Mouse (Mus musculus) cerebellum, adult 18-20 months (tissue): ENCODE measurements around the gene Camk2b.
A peak's percentile ranks its signal among the peaks of the same experiment; 100 is the strongest.
"Not testable (repeated sequence)": the region's sequence is repeated elsewhere in the genome, so short reads cannot be mapped to it uniquely, and the experiment has no call there.

Source experiments
- DNase-seq, 2 experiments: peaks; one replicate each; pipeline ENCODE4 v3.0.0; 2021

Camk2b gene

DNA sequence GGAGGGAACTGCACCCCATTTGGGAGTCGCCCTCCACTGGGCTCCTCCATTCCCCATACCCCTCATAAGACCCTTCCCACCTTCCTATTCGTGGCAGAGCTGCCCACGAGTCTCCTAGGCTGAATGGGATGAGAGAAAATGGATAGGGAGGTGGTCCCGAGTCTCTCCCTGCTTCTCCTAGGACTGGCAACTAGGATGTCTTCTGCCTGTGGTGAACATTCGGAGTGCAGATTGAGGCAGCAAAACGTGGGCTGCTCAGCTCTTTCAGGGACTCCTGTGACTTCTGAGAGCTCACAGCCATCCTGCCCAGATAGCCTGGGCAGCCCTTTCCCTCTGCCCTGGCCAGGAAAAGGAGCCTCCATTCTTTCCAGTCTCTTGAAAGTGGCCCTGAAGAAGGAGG is at the start of gene Camk2b:
Gene Camk2b (minus strand): TSS at position 187 of the 400 bp plus-strand sequence.
- no peak for DNase-seq

DNA sequence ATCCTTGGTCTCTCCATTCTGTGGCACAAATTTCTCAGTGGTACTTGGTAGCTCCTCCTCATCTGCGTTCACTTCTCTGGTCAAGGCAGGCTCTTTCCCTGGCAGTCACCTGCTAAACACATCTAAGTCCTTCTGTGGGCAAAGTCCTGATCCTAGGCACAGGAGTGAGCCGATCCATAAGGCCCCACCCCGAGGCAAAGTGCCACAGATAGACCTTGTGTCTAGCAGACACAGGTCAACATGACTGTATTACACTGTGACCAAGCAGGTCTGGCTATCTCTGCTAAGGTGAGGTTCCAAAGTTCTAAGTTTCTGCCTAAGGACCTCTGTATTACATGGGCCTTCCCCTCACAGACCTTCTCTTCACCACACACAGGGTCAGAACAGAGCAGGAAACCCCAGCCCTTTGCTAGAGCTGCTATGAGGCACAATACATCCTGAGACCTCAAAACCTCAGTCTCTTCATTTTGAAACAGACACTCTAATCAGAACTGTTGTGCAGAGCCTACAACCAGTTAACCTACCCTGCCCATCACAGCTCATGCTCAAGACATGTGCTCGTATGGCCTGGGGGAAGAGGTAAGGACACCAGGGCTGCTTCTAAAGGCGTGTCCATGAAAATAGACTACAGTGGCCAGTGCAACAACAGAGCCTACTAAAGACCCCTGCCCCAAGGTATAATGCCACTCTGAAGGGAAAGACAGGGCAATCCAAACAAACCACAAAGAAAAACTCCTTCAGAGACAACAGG is 45.7 kb upstream of the Camk2b start:
- no peak for DNase-seq

DNA sequence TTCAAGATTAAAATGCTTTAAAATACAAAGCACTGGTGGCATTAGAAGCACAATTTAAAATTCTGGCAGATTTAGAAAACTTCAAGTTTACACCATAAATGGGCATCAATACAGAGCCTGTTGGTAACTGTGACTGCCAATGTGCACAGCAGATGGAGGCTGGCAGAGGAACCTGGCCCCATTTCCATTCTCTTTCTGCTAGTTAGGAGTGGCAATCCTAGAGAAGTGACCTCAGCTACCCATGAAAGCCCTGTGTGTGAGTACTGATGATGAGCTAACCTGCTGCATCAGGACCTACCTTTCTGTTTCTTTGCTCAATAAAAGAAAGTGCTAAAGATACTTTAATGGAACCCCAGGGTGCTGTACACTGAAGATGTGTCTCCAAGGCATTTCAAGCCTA is 43.8 kb upstream of the Camk2b start:
- DNase-seq = peak; percentile 78 to 90

DNA sequence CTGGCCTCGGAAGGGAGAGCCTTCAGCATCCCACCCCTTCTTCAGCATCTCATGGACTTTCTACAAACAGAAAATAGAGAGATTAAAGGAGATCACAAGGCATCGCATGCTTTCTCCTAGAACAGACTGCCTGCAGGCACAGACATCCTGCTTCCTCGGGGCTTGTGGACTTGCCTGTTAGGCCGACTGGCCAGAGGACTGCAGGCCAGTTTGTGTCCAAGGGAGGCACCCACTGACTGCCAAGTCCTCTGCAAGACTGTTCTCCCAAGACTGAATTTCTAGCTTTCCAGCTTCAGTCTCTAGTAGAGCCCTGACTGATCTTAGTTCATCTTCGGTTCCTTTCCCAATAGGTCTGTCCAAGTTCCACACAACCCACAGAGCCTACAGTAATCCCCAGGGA is 42.1 kb upstream of the Camk2b start:
- peak; percentile 47 to 51 for DNase-seq

DNA sequence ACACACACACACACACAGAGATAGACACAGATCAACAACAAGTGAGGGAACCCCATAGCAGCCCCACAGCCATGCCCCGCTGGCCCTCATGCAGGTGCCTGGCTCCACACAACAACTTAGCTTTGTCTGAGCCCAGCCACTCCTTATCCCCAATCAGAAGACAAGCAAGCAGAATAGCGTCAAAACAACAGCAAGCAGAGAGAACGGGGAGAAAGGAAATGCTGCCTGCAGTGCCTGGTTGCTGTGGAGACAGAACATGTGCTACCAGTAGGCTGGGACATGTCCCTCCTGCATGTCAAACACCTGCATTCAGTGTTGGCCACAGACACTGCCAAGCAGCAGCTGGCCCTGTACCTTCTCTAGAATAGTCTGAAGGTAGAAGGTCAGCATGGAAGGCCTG is 41.6 kb upstream of the Camk2b start:
- DNase-seq = no peak

DNA sequence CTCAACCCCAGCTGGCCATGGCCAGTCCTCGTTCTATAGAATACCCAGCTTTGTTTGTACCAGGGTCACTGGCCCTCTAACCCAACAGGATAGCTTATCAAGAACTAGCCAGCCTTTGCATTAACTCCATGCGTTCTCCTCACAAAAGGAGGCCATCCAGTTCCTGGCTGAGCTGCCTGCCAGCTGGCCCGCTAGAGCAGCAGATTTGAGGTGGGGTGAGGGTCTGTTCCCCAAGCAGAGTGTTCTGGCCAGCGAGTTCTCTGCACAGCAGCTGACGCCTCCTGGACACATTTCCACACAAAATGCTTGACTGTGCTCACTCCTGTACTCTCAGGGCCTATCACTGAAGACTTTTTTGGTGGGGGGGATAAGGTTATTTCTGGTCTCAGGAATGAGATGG is 38.6 kb upstream of the Camk2b start:
- peak in 1 of 2 experiments; percentile 28 for DNase-seq

DNA sequence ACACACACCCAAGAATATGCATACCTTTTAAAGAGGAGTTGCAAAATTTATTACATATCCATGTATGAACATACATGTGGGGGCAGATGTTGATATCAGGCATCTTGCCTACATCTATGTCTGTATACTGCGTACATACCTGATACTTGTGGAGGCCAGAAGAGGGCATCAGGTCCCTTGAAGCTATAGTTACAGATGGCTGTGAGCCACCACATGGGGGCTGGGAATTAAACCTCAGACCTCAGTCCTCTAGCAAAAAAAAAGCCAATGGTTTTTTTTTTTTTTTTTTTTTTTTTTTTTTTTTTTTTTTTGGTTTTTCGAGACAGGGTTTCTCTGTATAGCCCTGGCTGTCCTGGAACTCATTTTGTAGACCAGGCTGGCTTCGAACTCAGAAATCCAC is 30.5 kb upstream of the Camk2b start:
- DNase-seq = not testable (repeated sequence)

DNA sequence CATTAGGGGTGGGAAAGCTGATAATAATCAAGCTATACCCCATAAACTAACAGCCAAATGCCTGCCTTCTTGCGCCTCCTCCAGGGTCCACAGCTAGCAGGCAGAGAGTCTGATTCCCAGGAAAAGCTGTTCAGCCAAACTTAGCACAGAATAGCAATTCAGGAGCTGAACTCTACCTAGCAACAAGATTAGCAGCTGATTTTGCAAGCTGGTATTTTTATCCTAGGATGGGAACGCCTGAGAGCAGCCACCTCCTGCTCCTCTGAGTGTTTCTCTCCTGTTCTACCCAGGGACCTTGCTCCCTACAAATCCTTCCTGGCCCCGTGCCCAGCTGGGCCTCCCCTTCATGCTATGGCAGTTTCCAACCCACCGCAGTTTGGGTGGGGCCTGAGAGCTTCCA is 20.8 kb upstream of the Camk2b start:
- DNase-seq = no peak

DNA sequence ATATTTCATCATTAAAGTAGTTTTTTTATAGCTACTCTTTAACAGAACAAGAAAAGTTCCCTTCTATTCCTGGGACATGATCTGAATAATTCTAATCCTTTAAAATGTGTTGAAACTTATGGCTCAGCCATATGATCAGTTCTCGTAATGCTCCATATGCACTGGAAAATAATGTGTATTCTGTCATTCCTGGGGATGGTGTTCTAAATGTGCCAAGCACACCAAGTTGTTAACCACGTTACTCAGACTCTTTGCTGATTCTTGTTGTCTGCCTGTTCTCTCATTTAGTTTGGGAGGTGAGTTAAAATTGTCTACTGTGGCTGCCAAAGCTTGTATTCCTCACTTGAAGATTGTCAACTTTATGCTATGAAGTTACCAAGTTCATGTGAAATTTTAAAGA is 12.6 kb upstream of the Camk2b start:
- DNase-seq = no peak

DNA sequence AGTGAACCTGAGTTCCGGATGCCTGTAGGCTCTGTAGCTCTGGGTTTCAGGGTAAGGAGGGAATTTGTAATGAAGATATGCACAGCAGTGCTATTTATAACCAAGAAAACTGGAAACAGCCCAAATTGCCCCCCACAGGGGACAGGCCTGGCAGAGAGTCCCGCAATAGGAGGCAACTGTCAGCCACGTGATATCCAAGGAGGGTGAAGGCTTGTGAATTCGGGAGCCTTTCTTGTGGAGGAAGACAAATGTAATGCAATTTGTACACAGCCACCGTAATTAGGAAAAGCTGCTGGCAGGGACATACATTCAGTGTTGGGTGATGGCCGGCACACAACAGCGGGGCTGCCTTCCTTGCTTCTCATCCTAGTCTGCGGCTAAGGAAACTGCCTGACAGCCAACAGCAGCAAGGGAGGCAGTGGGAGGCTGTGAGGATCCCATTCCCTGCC is 9.5 kb upstream of the Camk2b start:
- peak; percentile 74 to 77 for DNase-seq

DNA sequence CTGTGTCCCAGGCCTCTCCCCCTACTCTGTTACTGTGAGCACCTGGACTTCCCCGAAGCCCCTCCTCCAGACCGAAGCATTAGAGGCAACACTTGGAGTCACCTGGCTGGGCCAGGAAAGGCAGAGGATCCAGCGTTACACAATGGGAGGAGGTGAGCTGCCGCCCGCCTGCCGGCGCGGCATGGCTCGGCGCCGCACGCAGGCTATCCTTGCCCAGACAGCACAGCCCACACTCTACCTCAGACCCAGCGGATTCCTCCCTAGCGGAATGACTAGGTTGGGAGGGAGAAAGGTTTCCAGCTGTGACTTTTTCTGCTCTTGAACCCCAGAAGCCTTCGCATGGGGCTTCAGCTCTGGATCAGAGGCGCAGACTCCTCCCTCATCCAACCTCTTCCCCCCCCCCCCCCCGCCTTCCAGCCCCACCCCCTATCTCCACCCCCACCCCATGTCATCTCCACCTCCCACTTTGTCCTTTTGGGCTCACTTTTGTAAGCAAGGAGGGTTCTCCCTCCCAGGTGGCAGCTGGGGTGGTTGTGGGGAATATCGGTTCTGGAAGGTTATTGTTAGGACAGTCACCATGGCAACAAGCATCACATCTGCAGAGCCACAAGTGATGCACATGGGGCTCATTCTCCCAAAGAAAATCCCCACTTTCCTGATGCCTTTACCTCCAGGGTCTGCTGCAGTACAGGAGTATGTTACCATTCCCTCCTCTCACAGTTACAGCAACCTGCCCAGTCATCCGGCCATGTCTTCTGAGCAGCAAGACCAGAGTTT is 2.2 kb upstream of the Camk2b start:
- no peak for DNase-seq

DNA sequence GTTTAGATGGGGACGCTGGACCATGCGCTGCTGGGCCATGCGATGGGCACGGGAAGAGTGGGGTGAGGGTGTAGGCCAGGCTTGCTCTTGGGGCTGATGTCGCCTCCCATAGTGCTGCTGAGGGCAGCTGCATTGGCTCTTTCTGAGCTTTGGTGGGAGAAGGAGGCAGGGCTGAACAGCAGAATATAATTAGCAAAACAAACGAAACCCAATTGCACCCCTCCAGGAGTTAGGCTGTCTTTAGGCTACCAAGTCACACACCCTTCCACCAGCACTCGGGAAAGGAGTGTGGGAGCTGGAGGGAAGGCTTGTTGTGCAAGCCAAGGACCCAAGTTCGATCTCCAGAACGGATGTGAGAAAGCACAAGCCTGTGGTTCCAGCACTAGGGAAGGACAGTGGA is 998 bp upstream of the Camk2b start:
- no peak for DNase-seq

DNA sequence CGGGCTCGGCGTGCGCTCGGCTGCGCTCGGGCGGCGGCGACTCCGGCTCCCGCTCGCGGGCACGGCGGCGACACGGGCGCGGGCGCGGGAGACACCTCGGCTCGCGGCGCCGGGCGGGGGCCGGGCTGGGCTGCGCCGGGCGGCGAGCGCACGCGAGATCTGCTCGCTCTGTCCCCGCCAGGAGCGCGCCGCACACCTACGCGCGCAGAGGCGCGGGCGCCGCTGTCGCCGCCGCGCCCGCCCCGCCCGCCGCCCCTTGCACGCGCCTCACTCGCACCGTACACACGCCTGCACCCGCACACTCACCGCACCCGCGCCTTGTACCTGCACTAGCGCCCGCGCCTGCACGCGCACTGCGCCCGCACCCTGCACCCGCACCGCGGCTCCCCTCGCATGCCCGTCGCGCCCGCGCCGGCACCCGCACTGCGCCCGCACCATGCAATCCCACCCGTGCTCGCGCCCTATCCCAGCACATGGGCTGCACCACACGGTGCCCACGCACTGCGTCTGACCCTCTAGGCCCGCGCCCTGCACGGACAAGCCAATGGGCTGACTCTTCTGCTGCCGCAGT is 526 bp downstream of the Camk2b start:
- DNase-seq = peak; percentile 79 to 91

DNA sequence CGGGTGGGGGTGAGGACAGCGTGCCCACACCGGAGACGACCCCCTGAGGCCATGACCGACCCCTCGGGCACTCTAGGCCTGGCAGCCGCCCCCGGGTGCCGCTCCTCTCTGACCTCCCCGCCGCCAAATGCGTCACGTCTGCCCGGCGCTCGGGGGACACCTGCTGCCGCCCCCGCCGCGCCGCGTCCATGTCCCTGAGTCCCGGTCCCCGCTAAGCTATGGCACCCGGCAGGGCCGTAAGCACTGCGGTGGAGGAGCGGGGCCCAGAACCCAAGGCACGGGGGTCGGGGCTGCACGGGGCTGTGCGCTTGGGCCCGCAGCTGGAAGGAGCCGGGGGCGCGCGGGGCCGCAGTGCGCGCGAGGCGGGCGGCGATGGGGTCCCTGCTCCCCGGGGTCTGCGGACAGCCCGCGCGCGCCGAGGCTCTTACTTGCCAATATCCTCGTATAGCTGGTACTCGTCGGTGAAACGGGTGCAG is 1.1 kb downstream of the Camk2b start:
- peak; percentile 61 to 76 for DNase-seq

DNA sequence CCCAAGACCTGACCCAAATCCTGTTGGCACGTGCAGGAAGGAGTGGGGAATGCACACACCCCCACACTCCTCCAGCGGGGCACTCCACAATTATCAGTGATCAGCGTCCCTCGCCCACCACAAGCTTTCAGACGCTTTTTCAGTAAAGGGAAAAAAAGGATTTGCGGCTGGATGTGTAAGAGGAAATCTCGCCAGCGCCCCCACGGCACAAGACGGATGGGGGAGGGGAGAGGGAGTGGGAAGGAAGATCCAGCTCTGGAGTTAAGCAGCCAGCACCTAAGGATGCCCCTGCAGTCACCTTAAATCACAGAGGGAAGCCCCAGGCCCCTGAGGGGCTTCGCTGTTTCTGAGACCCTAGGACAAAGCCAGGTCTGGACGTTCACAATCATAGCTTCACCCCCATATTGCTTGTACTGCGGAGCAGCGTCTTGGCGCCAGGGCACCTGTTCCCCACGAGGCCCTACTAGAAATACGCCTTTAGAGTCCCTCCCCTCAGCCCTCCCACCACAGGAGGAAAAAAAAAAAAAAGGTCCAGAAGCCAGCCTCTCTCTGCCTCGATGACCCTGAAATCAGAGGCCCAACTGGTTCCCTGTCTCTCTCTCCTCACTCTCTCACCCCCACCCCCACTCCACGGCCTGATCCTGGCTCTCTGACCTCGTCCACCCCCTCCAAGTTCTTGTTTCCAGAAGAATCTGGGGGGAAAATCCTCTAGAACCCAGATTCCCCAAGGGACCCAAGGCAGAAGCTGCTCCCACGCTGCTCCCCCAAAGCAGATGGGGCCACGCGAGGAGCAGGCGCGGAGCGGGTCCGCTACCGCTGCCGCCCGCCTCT is 1.7 kb downstream of the Camk2b start:
- peak; percentile 52 to 58 for DNase-seq

DNA sequence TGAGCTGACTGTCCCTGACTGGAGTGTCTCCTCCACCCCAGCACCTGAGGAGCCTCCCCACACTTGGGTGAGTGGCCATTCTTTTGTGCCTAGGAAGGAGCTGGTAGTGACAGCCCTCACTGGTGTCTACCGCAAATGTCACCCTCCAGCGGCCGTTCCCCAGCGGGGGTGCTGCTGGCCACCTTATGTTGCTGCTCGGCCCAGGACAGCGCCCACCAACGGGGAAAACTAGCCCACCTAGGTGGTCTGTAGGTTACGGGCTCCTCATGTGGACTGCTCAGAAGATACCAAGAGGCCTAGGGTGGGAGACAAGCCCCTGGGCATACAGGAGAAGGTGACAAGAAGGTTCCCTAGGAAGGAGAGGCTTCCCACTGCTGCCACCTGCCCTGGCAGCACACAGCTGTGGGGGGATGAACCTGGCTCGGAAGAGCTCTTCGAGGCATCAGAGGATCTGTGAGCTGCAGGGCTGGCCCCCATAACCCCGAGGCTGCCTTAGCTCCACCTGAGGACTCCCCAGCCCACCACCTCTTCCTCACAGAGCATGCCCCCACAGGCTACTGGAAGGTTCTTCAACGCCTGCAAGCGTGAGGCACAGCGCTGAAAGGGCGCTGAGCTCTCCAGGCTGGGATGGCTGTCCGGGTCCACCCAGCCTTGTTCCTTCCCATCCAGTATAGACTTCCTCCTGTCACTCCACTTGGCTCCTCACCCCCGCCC is 2.5 kb downstream of the Camk2b start:
- peak in 1 of 2 experiments; percentile 48 for DNase-seq

DNA sequence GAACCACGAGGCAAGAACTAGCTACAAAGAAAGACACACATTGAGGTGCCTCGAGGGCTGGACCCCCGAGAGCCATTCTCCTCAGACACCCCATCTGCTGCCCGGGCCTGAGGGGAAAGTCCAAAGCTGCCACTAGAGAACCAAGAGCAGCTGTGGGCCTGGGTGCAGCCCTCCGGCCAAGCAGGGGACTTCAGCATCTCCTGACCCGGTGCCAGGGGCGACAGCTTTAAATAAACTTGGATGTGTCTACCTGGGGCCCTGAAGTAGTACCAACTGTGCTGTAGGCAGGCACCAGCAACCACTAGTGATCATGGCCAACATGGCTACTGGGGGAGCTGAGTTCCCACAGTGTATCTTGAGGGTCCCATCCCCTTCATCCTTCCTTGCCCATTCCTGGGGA is 3.1 kb downstream of the Camk2b start:
- peak; percentile 29 to 46 for DNase-seq

DNA sequence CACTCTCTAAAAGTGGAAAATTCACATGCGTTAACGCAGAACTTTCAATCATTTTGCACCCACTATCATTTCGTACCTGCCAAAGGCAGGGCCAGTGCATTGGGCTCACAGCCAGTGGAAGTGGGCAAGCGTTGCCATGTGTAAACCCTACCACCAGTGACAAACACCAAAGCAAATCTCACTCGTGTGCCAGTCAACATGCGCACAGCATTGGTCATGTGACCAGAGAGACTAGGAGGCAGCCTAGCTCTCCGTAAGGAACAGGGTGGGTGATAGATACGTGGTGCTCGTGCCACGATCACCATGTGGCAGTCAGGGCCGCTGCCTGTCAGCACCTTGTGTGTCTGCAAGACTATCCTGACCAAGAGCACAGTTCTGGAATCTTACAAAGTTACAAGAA is 3.8 kb downstream of the Camk2b start:
- DNase-seq = peak; percentile 33 to 36

DNA sequence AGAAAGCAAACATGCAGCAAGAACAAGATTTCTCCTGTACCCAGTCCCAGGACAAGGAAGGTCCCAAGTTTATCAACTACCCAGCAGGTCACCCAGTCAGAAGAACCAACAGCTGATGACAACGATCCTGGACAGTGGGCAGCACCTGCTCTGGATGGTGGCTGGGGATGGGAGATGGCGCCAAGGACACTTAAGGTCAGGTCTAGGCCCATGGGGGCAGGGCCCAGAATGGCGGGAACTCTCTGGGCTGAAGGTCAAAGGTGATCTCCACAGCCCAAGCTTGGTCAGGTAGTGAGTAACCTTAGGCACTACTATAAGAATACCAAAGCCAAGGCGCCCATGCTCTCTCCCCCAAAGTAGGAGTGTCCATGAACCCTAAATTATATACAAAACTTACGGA is 4.3 kb downstream of the Camk2b start:
- DNase-seq = no peak

DNA sequence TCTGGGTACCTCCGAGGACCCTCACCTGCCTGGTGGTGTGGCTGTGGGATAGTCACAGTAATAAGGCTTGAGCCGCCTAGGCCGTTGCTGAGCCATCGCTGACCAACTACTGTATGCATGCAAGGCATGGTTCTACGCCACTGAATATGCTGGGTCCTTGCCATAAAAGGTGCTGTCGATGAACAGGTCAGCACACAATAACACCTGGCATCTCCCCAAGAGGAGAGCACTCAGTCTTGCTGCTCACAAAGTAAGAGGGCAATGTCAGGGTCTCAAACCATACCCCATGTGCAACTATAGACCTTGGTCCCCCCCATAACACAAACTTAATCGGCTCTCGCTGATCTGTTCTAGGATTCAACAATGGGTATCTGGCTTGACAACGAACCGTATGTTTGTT is 7.0 kb downstream of the Camk2b start:
- DNase-seq = no peak

DNA sequence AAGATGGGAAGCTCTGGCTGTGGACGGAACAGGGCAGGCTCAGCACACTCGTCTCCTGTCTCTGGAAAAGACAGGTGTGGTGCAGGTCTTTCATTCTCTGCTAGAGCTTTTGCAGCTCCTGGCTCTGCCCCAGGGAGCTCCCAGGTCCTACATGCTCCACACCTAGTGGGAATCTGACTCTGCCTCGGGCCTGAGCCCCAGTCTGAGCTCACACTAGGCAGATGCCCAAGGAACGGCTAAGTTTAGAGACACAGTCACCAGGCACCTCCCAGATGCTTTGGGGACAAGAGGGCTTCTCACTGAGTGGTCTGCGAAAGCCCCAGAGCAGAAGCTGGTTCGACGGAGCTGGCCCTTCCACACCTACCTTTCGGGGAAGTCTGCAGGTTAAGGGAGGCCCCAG is 12.8 kb downstream of the Camk2b start:
- no peak for DNase-seq

DNA sequence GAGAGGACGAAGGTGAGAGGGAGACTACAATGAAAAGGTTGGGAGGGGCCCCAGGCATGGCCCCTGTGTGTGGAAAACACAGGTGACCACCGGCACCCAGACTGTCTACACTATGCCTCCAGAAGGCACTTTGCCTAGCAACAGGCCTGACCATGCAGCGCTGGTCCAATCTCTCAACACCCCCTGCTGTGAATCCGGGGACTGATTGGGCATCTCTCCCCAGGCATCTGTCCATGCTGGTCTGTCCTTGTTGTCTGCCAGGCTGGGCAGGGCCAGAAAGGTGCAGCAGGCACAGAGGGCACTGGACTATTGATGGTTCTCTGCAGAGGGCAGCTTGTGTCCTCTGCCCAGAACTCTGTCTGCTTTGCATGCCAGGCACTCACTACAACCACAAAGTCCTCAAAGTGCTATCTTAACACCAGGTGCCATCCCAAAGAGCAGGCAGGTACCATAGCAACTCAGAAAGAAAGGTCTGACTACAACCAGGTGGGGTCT is 16.0 kb downstream of the Camk2b start:
- peak; percentile 69 to 74 for DNase-seq
